Mouse (Mus musculus) gastrocnemius, postnatal 14 days (tissue): Measurements from ENCODE around the gene Slc25a34. TPM values are rescaled to one million over a fixed set of nuclear protein-coding genes. Genes with fewer than 3 reads are reported as not detected.

ENCODE experiments used
- DNase-seq: peaks from one replicate; pipeline ENCODE4 v3.0.0; 2021; ENCODE audit warnings: mixed read lengths
- intact Hi-C: fragments of 180-260 bp; cut with DNase I; formaldehyde crosslinking; loops from one replicate; pipeline ENCODE4 v1.15.1; 2025; ENCODE audit warnings: low total_unique reads
- total RNA-seq, 2 experiments: library from RNA; stranded (reverse); gene quantifications; 2 replicates each; pipeline ENCODE4 v1.2.3; 2021

Gene Slc25a34
- total RNA-seq, 2 experiments from 2014 or later = 9.0 to 17.7 TPM

DNA sequence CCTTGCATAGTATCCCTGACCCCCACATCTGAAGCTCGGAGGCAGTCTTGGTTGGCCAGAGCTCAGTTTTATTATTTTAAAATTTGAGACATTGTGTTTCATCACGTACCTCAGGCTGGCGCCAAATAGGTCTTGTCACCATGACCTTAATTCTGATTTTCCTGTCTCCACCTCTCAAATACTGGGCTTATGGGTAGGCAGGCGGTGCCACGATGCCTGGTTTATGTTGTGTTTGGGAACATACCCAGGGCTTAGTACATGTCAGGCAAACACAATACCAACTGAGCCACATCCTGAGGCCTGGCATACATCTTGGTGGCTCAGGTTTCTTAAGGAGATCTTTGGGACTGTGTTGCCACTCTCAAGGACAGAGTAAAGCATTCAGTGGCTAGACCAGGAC, 1.0 kb downstream of the Slc25a34 start:
- intact Hi-C loops = loop anchor here (10.0 kb wide), 1 partner anchor 52 kb away; no protein-coding TSS in a partner anchor
- no peak for DNase-seq

DNA sequence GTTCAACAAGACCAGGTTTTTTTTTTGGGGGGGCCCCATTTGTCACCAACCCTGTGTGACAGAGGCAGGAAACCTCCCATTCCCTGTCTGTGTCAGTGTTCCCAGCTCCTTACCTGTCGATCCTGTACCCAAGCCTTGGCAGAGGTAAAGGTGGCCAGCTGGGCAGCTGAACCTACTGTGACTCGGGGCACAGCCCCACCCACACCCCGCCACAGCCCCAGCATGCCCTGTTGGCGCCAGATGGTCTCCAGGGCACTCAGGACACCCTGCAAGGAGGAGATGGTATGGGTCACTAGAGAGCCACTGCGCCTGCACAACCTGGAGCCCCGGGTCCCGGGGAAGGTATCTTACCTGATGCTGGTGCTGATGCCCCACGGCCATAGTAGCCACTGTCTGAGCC, 1.5 kb downstream of the Slc25a34 start:
- intact Hi-C loops = loop anchor here (10.0 kb wide), 1 partner anchor 53 kb away; no protein-coding TSS in a partner anchor
- no peak for DNase-seq

DNA sequence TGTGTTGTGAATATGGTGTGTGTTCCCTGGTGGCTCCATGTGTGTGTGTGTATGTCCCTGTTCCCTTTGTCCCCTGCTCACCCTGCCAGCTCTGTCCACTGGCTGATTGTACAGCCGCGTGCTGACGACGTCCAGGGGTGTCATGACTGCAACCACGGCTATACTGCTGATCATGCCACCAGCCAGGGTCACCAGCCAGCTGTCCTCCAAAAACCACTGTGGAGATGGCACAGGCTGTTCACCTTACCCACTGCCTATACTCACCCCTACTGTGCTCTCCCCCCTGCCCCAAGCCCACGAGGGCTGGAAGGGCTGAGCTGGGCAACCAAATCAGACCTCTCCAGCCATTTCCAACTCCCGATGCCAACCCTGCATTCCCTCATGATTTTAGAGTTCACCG, 2.3 kb downstream of the Slc25a34 start:
- intact Hi-C loops = loop anchor here (10.0 kb wide), 1 partner anchor 54 kb away; no protein-coding TSS in a partner anchor
- no peak for DNase-seq

DNA sequence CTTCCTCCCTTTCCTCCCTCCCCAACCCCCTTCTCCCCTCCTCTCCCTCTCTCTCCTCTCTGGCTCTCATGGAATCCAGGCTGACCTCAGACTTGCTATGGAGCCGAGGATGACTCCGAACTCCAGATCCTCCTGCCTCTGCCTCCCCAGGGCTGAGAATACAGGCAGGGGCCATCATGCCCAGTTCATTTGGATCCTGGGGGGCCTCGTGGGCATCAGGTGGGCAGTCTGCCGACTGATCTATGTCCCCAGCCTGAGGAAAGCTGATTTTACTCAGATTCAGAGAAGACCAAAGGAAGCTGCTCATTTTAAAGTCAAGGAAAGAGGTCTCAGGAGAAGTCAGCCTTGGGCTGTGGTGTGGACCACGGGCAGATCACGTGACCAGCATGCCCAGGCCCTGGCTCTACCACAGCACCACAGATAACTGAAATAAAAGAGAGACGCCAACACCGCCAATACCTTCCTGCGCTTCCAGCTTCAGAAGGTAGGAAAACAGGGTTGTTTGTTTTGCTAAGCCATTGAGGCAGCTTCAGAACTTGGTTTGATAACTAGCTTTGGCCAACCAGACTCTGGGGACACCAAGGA, 4.2 kb downstream of the Slc25a34 start:
- intact Hi-C loops = loop anchor here (10.0 kb wide), 1 partner anchor 225 kb away; the partner anchor contains the start of gene Ctrc

DNA sequence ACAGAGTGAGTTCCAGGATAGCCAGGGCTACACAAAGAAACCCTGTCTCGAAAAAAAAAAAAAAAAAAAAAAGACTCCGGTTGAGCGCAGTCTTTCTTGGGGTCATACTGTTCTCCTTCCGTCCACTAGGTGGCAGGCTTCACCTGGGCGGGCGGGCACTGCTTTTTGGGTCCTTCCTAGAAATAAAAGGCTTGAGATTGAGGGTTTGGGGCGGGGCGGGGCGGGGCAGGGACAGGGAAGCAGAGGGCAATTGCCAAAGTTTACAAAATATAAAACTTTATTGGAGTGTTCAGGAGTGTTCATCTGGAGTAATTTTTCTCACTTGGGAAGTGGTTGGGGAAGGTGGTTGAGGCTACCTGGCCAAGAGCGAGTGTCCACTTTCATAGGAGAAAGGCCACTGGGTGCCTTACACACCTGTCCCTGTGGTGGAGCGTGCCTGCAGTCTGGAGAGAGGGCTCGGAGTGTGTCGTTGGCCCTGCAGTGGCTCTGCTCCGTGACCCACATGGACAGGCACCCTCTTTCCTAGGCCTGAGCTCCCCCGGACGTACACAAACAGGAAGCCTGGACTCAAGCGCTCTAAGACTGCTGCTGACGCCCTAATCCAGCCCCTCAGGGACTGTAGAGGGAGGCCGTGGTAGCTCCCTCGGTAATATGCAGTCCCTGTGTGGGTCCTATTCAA, 4.9 kb downstream of the Slc25a34 start, which contains the start of gene Tmem82:
Gene Tmem82, minus strand, starts transcription at position 69 of the 679 bp plus-strand sequence.
- peak; percentile 71 for DNase-seq
- intact Hi-C loops = loop anchor here (10.0 kb wide), 1 partner anchor 226 kb away; the partner anchor contains the start of gene Ctrc

More for the DNA sequence above, 4.2 kb downstream of the Slc25a34 start:
- no peak for DNase-seq

DNA sequence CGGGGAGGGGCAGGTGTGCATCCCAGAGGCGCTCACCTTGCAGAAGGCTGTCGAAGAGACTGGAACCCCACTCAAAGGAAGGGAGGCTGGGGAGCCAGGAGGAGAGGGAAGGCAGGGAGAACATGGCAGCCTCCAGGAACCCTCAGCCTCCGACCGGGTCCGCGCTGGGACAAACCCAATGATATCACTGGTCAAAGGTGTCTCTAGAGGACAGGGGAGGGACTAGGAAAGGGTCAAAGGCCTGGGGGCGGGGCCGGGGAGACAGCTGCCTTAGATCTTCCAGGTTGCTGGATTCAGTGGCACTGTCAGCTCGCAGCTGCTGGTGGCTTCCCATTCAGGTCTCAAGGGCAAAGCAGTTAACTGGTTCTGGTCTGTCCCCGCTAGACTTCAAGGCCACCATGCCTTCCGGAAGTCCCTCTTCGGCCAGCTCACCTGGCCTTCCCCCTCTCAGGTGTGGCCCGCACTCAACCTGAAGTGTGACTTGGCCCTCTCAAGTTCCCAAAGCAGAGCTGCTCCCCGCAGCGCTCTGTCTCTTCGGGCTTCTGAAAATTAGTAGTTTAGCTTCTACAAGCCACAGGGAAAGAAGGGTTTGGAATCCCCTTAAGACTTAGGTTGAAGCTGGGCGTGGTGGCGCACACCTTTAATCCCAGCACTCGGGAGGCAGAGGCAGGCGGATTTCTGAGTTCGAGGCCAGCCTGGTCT, 5.6 kb downstream of the Slc25a34 start:
- intact Hi-C loops = loop anchor here (10.0 kb wide), 1 partner anchor 227 kb away; the partner anchor contains the start of gene Ctrc
- no peak for DNase-seq

DNA sequence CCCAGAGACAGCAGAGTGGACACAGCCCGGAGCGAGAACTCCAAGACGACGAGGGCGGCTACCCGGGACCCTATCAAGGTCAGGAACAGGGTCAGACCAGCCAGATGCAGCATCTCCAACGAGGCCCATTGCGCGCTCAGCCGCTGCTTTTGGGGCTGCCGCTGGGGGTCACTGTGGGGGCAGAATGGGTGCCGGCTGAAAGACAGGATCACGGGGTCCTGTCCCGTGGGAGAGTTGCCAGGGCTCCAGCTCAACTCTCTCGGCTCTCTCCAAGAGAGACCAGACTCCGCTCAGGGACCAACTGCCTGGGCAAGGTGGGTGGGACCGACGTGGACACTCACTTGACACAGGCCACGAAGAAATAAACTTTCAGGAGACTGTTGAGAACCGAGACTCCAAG, 6.3 kb downstream of the Slc25a34 start:
- DNase-seq = peak; percentile 81

DNA sequence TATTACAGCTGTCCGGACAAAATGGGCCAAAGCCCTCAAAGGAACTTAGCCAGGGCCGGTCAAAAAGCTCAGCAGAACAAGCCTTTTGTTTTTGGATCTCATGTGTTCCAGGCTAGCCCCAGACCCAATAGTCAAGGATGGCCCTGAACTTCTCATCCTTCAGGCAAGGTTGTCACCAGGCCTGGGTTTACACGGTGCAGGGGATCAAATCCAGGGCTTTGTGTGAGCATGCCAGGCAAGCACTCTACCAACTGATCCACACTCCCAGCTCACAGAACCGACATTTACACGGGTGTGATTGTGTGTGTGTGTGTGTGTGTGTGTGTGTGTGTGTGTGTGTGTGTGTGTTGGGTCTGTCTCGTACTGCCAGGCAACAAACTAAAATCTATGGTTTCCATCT, 6.8 kb downstream of the Slc25a34 start:
- no peak for DNase-seq
- intact Hi-C loops = loop anchor here (10.0 kb wide), 1 partner anchor 228 kb away; the partner anchor contains the start of gene Ctrc

More for the DNA sequence above, 6.3 kb downstream of the Slc25a34 start:
- intact Hi-C loops = loop anchor here (10.0 kb wide), 1 partner anchor 228 kb away; the partner anchor contains the start of gene Ctrc

DNA sequence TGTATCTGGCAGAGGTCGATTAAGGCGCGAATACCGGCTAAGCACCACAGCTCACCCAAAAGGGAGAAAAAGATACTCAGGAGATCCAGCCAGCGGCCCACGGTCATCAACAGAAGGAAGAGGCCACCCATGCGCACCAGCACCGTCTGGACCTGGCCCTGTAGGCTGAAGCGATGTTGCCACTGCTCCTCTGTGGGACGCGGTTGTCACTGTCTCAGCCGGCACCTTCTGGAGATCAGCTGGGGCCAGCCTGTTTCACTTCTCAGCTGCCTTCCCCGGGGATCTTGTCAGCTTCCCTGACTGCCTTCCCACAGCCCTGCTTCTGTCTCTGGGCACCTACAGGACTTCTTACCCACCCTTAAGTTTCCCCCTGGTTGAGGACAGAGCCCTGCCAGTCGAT, 8.7 kb downstream of the Slc25a34 start:
- no peak for DNase-seq
- intact Hi-C loops = loop anchor here (10.0 kb wide), 1 partner anchor 230 kb away; the partner anchor contains the start of gene Ctrc

DNA sequence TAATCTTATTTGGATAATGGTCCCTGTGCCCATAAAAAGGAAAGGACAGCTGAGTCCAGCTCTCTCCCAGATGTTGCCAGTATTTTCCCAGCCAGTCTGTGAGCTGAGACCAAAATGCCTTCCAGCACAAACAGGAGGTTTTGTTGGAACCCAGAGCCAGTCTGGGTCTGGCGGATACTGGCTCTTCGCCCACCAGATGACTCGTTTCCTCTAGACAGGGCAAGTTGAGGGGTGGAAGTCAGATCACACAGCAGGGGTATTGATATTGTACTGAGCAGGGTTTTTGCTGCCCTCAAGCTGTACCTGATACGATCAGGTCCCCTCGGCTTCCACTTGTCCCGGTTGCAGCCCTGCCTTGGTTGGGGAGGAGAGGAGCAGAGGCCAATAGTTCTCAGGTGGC, 14.1 kb downstream of the Slc25a34 start:
- DNase-seq = no peak
- intact Hi-C loops = no loop called here

DNA sequence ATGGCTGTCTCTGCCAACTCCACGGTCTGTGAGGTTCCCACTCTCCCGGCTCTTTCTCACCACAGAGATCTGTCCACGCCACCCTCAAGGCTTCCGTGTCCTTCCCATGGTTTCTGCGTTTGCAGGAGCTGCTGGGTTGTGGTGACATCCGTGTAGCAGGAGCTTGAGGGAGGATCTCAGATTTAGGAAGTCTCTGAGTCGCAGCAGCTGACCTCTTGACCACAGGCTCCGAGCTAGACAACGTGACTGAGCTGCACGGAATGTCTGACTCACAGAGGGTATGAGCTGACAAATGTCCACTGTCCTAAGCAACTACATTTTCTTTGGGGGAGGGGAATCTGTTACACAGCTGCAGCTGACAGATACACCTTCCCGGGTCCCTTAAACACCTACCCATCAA, 17.8 kb downstream of the Slc25a34 start, which contains the start of gene Fblim1:
Gene Fblim1, minus strand, starts transcription at position 236 of the 400 bp plus-strand sequence.
- intact Hi-C loops = no loop called here
- DNase-seq = no peak

DNA sequence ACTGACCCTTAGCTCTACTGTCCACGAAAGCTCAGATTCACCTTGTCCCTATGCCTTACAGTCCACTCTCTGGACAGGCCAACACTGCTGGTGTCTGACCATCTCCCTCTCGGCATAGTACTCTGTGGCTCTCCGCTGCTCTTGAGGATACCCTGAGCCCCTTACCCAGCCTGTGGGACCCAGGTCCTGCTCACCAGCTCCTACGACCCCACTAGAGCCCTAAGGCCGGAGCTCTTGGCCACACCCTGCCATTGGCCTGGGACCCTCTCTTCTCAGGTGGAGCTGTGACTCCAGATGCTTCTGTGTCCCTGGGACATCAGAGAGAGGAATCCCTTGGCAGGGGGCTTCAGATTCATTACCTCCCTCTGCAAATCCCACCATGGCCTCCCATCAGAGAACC, 18.2 kb downstream of the Slc25a34 start:
- intact Hi-C loops = no loop called here
- no peak for DNase-seq

DNA sequence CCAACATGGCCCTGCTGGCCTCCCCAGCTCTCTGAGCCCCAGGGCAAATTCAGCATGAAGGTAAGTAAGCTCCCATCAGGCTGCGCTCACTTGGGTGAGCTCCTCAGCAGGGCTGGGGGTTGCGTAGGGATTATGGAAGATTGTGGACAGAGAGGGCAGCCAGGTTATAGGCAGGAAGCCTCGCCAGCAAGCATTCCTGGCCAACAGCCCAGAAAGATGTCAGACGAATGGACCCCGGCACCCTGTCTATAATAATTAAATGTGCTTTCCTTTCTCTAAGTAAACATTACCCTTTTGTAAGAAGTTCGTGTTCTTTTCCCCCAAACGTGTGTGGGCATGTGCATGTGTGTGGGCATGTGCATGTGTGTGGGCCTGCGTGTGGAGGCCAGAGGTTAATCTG, 19.1 kb downstream of the Slc25a34 start:
- DNase-seq = no peak
- intact Hi-C loops = no loop called here

DNA sequence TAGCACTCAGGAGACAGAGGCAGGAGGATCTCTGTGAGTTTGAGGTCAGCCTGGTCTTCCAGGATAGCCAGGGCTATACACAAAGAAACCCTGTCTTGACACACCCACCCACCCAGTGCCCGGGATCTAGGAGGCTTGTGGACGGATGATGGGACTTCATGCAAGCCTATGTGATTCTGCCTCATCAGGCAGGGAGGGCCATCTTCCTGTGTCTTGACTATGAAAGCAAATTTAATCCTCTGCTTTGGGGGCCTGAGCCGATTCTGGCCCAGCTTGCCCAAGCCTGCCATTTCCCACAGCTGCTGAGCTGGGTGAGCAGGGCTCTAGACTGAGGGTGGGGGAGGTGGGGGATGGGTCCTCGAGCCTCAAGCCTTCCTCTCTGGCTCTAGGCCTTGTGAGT, 19.7 kb downstream of the Slc25a34 start:
- DNase-seq = no peak
- intact Hi-C loops = no loop called here

DNA sequence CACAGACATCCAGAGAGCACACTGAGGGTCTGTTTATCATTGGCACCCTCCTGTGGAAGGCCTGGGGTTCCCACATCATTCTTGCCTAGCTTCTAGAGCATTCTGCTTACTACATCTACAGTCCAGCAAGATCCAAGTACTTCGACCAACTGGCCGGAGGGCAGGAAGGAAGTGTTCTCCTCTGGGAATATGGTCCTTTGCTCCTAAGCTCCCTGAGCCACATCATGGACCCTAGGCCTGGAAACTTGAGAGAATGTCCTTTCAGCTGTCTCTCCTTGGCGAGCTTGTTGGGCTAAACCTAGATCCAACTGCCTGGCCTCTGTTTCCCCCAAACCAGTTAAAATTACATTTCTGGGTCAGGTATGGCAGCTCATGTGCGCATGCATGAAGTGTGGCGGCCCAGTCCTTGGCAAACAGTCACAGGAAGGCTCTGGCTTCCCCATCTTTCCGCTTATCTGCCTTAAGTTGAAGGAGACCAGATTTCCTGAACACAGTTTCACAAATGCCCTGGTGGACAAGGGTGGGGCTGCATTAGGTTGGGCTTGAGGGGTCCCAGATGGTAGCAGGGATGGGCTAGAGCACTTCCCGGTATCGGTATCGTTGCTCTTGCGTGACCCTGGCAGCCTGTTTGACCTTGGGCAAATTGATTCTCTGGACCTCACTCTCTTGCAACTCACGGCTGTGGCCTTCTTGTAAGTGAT, 20.9 kb downstream of the Slc25a34 start:
- intact Hi-C loops = no loop called here

DNA sequence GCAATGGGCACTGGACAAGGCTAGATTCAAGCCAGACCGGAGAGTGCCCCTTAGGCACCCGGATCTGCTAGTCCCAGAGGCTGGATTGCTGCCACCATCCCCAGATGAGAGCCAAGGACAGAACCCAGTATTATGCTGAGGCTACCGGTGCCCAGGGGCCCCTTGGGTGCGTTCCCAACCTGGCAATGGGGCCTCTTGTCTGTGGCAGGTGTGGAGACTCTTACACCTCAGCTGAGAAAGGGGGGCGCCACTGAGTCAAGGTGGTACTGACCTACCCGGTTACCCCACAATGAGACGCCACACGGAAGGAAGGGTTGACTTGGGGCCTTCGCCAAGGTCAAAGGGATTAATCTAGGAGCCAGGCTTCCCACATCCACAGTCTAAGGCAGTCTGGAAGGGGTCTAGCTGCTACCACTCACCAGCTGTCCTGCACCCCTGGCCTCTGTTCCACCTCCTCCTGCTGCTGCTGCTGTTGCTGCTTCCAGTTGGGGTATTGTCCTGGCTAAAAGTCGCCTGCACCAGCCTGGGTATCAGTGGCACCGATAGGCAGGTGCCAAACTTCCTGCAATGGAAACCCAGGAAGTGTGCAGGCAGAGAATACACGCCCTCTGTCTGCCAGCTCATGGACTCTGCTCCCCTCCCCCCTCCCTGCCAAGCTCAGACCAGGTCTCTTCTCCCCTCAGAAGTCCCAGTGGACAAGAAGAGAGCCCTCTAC, 22.3 kb downstream of the Slc25a34 start:
- DNase-seq = no peak
- intact Hi-C loops = no loop called here

More for the DNA sequence above, 20.9 kb downstream of the Slc25a34 start:
- DNase-seq = no peak

DNA sequence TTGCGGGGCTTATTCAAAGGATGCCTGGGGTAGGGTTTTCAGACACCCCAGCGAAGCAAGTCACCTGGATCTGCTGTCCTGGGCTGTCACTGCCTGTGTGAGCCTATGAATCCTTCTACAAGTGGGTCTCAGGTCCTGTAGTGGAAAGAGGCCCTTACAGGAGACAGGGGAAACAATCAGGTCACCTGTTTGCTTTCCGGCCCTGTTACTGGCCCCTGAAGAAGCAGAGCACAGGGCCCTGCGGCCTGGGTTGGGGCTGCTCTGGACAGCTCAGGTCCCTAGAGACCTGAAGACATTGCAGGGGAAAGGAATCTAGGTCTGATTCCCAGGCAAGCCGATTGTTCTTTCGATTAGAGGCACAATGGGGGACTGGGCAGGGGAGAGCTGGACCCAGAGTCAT, 23.3 kb downstream of the Slc25a34 start:
- no peak for DNase-seq
- intact Hi-C loops = no loop called here

DNA sequence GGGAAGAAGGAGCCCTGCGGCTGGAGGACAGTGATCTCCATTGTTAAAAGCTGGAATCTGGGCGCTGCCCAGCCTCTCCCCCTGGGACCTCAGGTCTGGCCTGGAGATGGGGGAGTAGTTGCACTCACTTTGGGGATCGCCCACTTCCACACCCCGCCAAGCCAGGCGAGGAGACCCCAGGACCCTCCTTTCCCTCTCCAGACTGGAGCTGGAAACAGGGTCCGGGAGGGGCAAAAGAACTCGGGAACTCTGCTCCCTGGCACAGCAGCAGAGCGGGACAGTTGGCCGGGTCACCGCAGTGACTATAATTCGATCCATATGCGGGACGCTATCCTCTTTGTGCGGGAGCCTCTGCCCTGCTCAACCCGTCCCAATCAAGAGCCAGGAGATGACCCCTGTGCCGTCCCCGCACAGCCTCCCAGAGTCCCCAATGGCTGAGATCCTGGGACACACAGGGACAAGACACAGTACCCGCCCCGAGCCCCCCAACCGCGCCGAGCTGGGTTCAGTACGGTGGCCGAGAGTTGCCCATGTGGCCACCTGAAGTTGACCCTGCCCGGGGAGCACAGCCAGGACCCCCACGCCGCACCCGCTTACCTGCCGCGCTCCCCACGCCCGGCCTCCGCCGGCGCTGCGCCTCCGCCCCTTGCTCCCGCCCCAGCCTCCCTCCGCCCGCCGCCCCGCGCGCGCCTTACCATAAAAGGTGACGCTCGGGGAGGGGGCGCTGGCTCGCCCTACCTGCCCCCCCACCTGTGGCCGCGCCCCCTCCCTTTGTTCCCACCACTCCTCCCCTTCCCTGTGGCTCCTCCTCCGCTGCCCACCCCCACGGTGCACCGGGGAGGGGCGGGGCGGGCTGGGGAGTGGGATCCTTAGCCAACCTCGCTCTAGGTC, 24.1 kb downstream of the Slc25a34 start:
- DNase-seq = peak; percentile 37
- intact Hi-C loops = no loop called here
